Mouse (Mus musculus) embryonic facial prominence, embryonic 14.5 days (tissue): ENCODE measurements around the gene Myh10. TPM values are rescaled to one million over a fixed set of nuclear protein-coding genes. Genes with fewer than 3 reads are reported as not detected.

ENCODE experiments used
- ATAC-seq: fragments of 200-750 bp; cut with Nextera tagmentation; 2 replicates; pipeline ENCODE4 v1.8.0; 2017; ENCODE audit warnings: low read depth, moderate number of reproducible peaks, moderate TSS enrichment
- DNase-seq: peaks from one replicate; pipeline ENCODE4 v3.0.0-alpha.2; 2015; ENCODE audit warnings: low spot score
- H3K27ac ChIP-seq: fragments of 300-500 bp; sonication (generic); replicated peaks from 2 replicates; pipeline ENCODE4 v1.5.1; 2014; ENCODE audit warnings: low read depth, mild to moderate bottlenecking, low read length, moderate library complexity
- H3K27me3 ChIP-seq: fragments of 300-500 bp; sonication (generic); replicated peaks from 2 replicates; pipeline ENCODE4 v1.6.1; 2014; ENCODE audit warnings: low read length; ENCODE audit not compliant: control insufficient read depth, insufficient read depth
- H3K36me3 ChIP-seq: fragments of 300-500 bp; sonication (generic); 2 replicates; pipeline ENCODE4 v1.6.1; 2014; ENCODE audit warnings: low read length, mixed read lengths; ENCODE audit not compliant: control insufficient read depth, insufficient read depth
- H3K4me1 ChIP-seq: fragments of 300-500 bp; sonication (generic); 2 replicates; pipeline ENCODE4 v1.6.1; 2014; ENCODE audit warnings: antibody characterized with exemption, low read length; ENCODE audit not compliant: control insufficient read depth, insufficient read depth
- H3K4me2 ChIP-seq: fragments of 300-500 bp; sonication (generic); 2 replicates; pipeline ENCODE4 v1.6.1; 2014; ENCODE audit warnings: low read depth, mild to moderate bottlenecking, low read length, moderate library complexity, mixed read lengths
- H3K4me3 ChIP-seq: fragments of 300-500 bp; sonication (generic); 2 replicates; pipeline ENCODE4 v1.5.1; 2014; ENCODE audit warnings: low read depth, mild to moderate bottlenecking, low read length
- H3K9ac ChIP-seq: fragments of 300-500 bp; sonication (generic); 2 replicates; pipeline ENCODE4 v1.6.1; 2014; ENCODE audit warnings: low read depth, mild to moderate bottlenecking, low read length, moderate library complexity, mixed read lengths
- H3K9me3 ChIP-seq: fragments of 300-500 bp; sonication (generic); 2 replicates; pipeline ENCODE4 v1.6.1; 2016; ENCODE audit warnings: low read length; ENCODE audit not compliant: control insufficient read depth
- WGBS: fragments of 180-500 bp; shearing (Covaris S2); extraction: QIAGEN DNeasy Blood & Tissue Kit; methylation state at CpG from one replicate; pipeline ENCODE4 v1.1.7; 2014; 5-methylcytosine and 5-hydroxymethylcytosine counted together
- polyA plus RNA-seq: library from polyadenylated mRNA; unstranded; fragments of >200 nt; fragmentation: Nextera tagmentation; extraction: Ambion mirVana; gene quantifications from 2 replicates; pipeline ENCODE4 v1.2.1, GENCODE M21; 2014

The Myh10 gene
- polyA plus RNA-seq, 1 experiment from 2014 or later = 103 TPM

DNA sequence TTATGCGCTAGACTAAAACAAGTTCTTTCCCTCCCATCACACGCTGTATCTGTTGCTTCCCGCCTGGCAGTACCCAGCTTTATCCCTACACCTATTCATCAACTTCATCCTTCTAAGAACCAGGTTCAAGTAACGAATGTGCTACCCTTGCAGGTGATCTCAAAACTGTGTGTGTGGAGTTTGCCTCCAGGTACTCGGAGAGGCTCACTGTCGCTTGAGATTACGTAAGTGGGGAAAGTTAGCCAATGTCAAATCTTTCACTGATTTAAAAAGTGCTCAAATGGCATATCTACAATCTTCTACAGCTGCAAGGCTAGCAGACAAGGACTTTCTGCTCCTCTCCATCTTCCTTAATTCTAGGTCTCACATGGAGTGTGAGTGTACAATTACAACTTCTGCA is 159.5 kb downstream of the Myh10 start:
- H3K4me1 ChIP-seq = peaks cover 19% of the 10 kb centered on the region
- H3K4me2 ChIP-seq = peak overlapping the region; percentile 88
- DNase-seq (no peak), ATAC-seq (no peak)
- no peaks in the 10 kb centered on the region for H3K36me3 ChIP-seq
- no peak overlapping the region for H3K27ac ChIP-seq
- 77% methylated on average over 7 of the region's 7 CpGs for WGBS
- H3K4me3 ChIP-seq = peak overlapping the region; percentile 1; the same call in 1 of the 2 replicates
- no peaks in the 10 kb centered on the region for H3K27me3 ChIP-seq
- no peaks in the 10 kb centered on the region for H3K9me3 ChIP-seq
- peak overlapping the region; percentile 42 for H3K9ac ChIP-seq

DNA sequence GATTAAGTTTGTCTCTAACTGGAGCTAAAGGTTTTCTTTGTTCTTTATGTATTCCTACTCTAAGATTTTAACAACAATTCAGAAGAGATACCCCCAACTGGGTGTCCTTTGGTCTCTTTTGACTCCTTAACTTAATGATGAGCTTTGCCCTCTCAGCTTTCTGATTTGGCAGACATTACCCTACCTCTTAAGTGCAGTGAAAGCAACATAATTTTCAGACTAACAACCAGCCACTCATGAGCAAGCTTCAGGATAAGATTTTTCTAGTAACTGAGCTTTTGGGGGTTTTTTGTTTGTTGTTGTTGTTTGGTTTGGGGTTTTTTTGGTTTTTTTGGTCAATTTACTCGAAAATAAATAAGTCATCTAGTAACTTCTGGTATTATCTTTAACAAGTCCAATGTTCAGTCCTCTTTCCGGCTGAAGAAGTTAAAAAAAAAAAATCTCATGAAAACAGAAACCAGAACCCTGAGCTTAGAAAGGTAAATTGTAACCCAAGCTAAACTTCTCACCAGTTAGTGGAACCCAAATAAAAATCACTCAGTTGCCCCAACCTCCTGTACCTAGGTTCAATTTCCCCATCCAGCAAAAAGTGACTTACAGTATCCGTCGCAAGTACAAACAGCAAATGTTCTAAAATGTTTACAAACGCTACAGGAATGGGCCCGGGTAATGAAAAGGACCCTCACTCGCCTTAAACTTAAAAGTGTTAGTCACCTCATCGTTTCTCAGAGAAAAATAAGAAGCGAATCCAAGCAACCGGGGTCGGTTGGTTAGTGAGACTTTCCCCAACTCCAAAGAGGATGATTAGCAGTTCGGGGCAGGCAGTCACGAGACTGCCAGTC is 160.5 kb downstream of the Myh10 start:
- no peaks in the 10 kb centered on the region for H3K9me3 ChIP-seq
- peak overlapping the region; percentile 100 for H3K4me3 ChIP-seq
- no peaks in the 10 kb centered on the region for H3K36me3 ChIP-seq
- peak overlapping the region; percentile 99 for H3K9ac ChIP-seq
- DNase-seq (no peak), ATAC-seq (no peak)
- peaks cover 19% of the 10 kb centered on the region for H3K4me1 ChIP-seq
- H3K27ac ChIP-seq = peak overlapping the region; percentile 99
- H3K27me3 ChIP-seq = no peaks in the 10 kb centered on the region; the same call in 1 of the 2 replicates
- 2% methylated on average over 13 of the region's 13 CpGs for WGBS
- peak overlapping the region; percentile 88 for H3K4me2 ChIP-seq

DNA sequence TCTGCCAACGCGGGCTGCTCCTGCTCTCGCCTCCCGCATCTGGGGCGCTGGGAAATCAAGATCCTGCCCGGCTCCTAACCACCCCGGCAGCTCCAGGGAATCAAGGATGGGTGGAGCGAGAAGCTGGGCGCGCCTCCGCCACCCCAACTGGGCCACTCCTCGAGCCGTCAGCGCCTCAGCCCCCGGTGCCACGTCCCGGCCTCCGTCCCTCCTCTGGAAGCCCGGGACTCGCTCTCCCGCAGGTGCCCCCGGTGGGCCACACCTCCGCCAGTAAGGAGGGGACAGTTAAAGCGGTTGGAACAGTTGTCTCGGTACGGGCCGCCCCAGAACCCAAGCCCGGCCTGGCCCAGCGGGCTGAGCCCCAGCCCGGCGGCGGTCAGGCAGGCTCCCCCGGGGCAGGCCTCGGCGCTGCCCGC is 161.1 kb downstream of the Myh10 start:
- 0% methylated on average over 20 of the region's 36 CpGs for WGBS
- Histone ChIP-seq H3K4me2 (peak overlapping the region; percentile 88), H3K27ac (peak overlapping the region; percentile 99), H3K4me3 (peak overlapping the region; percentile 100), H3K9me3 (no peaks in the 10 kb centered on the region), H3K27me3 (no peaks in the 10 kb centered on the region; the same call in 1 of the 2 replicates), H3K36me3 (no peaks in the 10 kb centered on the region), H3K4me1 (peaks cover 19% of the 10 kb centered on the region), H3K9ac (peak overlapping the region; percentile 99)
- DNase-seq (peak; percentile 78), ATAC-seq (peak; percentile 46)

DNA sequence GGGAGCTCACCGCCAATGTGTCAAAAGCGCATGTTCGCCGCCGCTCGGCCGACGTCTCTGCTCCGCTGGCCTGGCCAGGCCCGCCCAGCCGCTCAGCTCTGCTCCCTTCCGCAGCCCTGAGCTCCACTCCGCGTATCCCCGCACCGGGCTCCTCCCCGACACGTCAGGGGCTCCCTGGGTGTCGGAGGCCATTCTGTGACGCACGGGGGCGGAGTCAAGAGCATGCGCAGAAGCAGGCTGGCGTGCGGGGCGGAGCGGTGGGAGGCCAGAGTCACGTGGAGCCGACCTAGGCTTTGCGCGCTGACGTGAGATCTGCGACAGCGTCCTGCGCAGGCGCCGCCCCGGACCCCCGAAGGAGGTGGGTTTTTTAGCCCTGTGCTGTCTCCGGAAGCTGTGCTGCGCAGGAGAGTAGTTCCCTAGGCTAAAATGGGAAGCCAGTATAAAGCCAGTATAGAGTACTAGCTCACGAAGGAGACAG is 161.6 kb downstream of the Myh10 start:
- Histone ChIP-seq H3K27me3 (no peaks in the 10 kb centered on the region; the same call in 1 of the 2 replicates), H3K4me2 (peak overlapping the region; percentile 88), H3K27ac (peak overlapping the region; percentile 99), H3K9ac (peak overlapping the region; percentile 99), H3K9me3 (no peaks in the 10 kb centered on the region), H3K4me3 (peak overlapping the region; percentile 100), H3K36me3 (no peaks in the 10 kb centered on the region), H3K4me1 (peaks cover 19% of the 10 kb centered on the region)
- WGBS = under 1% methylated on average over 37 of the region's 42 CpGs
- DNase-seq (peak; percentile 99), ATAC-seq (peak; percentile 99)

DNA sequence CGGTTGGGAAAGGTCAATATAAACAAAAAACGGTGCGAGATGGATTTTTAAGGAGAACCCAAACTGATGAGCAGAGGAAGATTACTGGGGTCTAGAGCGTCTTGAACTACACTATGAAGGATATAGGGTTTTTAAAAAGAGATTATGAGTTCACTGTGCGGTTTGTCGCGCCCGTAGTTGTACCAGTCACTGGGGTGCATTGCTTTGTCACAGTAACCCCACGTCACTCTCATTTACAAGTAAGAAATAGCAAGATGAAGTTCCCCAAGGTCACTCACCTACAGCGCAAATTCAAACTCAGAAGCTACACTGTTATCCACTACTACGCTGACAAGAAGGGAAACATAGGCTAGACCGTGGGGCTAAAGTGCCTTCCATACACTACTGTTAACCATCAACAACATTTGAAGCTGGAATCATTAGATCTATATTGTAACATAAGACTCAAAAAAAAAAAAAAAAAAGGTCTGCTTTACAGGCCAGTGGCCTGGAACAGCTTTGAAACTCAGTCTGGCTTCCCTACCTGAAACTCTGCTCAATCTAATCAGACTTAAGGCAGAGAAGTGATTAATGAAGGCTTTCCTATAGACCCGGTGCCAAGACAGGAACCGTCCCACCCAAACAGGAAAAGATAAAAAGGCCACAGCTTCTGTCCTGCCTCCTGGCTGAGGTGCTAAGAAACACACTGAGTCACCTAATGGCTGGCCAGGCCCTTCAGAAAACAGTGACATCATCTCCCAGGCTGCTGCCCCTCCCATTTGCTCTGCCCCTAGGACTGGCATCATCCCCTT is 162.4 kb downstream of the Myh10 start:
- peak overlapping the region; percentile 88 for H3K4me2 ChIP-seq
- H3K4me3 ChIP-seq = peak overlapping the region; percentile 100
- no peaks in the 10 kb centered on the region; the same call in 1 of the 2 replicates for H3K27me3 ChIP-seq
- no peaks in the 10 kb centered on the region for H3K9me3 ChIP-seq
- no peak for ATAC-seq
- 45% methylated on average over 14 of the region's 14 CpGs for WGBS
- H3K4me1 ChIP-seq = peaks cover 19% of the 10 kb centered on the region
- DNase-seq = peak; percentile 6
- H3K9ac ChIP-seq = peak overlapping the region; percentile 67
- no peaks in the 10 kb centered on the region for H3K36me3 ChIP-seq
- peak overlapping the region; percentile 82 for H3K27ac ChIP-seq

DNA sequence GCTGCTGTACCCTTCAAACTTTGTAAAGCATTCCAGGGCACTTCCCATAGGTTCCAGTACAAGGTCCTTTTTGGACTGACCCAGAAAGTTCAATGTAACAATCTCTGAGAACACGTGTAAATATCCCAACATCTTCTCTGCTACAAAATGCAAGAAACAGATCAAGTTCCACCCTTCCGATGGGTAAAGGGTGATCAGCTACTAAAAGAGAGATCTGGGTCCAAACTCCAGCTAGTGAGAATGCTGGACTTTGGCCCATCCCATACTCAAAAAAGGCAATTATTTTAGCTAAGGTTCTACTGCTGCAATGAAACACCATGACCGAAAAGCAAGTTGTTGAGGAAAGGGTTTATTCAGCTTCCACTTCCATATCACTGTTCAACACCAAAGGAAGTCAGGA is 163.3 kb downstream of the Myh10 start:
- 84% methylated on average over 3 of the region's 3 CpGs for WGBS
- Histone ChIP-seq H3K27me3 (no peaks in the 10 kb centered on the region; the same call in 1 of the 2 replicates), H3K36me3 (no peaks in the 10 kb centered on the region), H3K4me3 (no peak overlapping the region), H3K9me3 (no peaks in the 10 kb centered on the region), H3K4me2 (no peak overlapping the region), H3K9ac (no peak overlapping the region), H3K4me1 (peaks cover 19% of the 10 kb centered on the region), H3K27ac (no peak overlapping the region)
- DNase-seq (no peak), ATAC-seq (no peak)

DNA sequence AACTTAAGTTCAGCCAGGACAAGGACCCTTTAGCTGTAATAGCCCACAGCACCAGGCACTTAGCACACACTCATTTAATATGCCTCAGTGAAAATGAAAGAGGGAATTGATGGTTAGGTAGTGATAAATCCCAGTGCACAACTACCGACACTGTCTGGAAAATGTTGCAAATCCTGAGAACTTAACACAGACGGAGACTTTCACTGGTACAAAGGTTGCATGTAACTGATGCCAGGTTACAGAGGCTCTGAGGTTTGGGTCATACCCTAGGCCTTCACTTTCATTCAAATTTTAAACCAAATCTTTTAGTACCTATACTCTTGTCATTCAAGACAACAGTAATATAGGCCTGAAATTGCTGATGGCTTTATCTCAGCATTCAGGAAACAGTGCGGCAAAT is 166.0 kb downstream of the Myh10 start:
- H3K27ac ChIP-seq = no peak overlapping the region
- 0 out of 2 replicates have a peak, but pooled peaks cover 3% of the 10 kb centered on the region for H3K4me1 ChIP-seq
- H3K4me3 ChIP-seq = no peak overlapping the region
- H3K27me3 ChIP-seq = no peaks in the 10 kb centered on the region; the same call in 1 of the 2 replicates
- no peak for DNase-seq
- WGBS = 87% methylated on average over 3 of the region's 3 CpGs
- no peak for ATAC-seq
- H3K9ac ChIP-seq = no peak overlapping the region
- H3K9me3 ChIP-seq = no peaks in the 10 kb centered on the region
- H3K36me3 ChIP-seq = no peaks in the 10 kb centered on the region
- no peak overlapping the region for H3K4me2 ChIP-seq

DNA sequence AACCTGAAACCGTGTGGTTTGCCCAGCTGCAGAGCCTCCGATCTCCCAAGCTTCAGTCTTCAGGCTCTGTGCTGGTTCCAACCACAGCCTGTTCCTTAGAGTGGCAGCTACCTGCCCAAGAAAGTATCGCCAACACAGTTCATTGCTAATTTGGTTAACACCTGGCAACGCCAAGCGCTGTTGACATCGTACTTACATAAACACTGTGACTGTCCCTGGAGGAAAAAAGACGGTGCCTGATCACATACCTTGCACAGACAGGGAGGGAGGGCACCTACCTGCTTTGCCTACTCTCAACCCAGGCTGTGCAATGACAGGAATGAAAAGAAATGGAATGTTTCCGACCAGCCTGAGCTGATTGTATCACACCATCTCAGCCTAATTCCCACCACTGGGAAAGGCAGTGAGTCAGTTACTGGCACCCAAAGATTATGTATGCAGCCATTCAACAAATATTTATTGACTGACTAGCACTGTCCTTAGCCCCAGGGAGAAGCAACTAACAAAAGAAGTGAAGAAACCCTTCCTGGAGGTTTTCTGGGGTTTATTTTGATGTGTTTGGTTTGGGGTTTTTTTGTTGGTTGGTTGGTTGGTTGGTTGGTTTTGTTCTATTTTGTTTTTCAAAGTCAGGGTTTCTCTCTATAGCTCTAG is 168.7 kb downstream of the Myh10 start:
- Histone ChIP-seq H3K27ac (no peak overlapping the region), H3K4me3 (no peak overlapping the region), H3K4me1 (no peaks in the 10 kb centered on the region), H3K36me3 (no peaks in the 10 kb centered on the region), H3K4me2 (no peak overlapping the region), H3K9me3 (no peaks in the 10 kb centered on the region), H3K27me3 (no peaks in the 10 kb centered on the region; the same call in 1 of the 2 replicates), H3K9ac (no peak overlapping the region)
- no peak for DNase-seq
- 76% methylated on average over 8 of the region's 8 CpGs for WGBS
- ATAC-seq = no peak
